Mouse (Mus musculus) embryonic fibroblast, embryonic 13.5 days (primary cell): ENCODE measurements around the gene Gsta1.
"Not testable (repeated sequence)": the region's sequence is repeated elsewhere in the genome, so short reads cannot be mapped to it uniquely, and the experiment has no call there.

Experiments
- CTCF ChIP-seq: IDR thresholded peaks from 2 replicates; pipeline ENCODE4 v1.5.1; 2011; ENCODE audit warnings: mild to moderate bottlenecking, control low read depth, low read length, moderate library complexity, borderline replicate concordance; ENCODE audit not compliant: insufficient read depth
- POLR2A ChIP-seq: IDR thresholded peaks from 2 replicates; pipeline ENCODE4 v1.6.1; 2011; ENCODE audit warnings: low read depth, mild to moderate bottlenecking, control low read depth, low read length, moderate library complexity

GRCm38 (mm10) chr9:78255683-78256470 is 25.4 kb downstream of the Gsta1 start:
- not testable (repeated sequence) for TF ChIP-seq CTCF, POLR2A
